Mouse (Mus musculus) embryonic facial prominence, embryonic 15.5 days (tissue): ENCODE data around the gene Adcy4. TPM values are rescaled to one million over a fixed set of nuclear protein-coding genes. Genes with fewer than 3 reads are reported as not detected.

ENCODE experiments used
- ATAC-seq: fragments of 200-750 bp; cut with Nextera tagmentation; 2 replicates; pipeline ENCODE4 v1.8.0; 2017; ENCODE audit warnings: low read depth, moderate TSS enrichment; ENCODE audit not compliant: insufficient number of reproducible peaks, low FRiP score, low TSS enrichment
- H3K27ac ChIP-seq: fragments of 300-500 bp; sonication (generic); replicated peaks from 2 replicates; pipeline ENCODE4 v1.5.1; 2015; ENCODE audit warnings: mild to moderate bottlenecking, inconsistent platforms
- H3K27me3 ChIP-seq: fragments of 300-500 bp; sonication (generic); 2 replicates; pipeline ENCODE4 v1.6.1; 2015; ENCODE audit warnings: inconsistent platforms
- H3K36me3 ChIP-seq: fragments of 300-500 bp; sonication (generic); 2 replicates; pipeline ENCODE4 v1.6.1; 2015; ENCODE audit warnings: mild to moderate bottlenecking, inconsistent platforms
- H3K4me1 ChIP-seq: fragments of 300-500 bp; sonication (generic); 2 replicates; pipeline ENCODE4 v1.6.1; 2015; ENCODE audit warnings: inconsistent platforms
- H3K4me2 ChIP-seq: fragments of 300-500 bp; sonication (generic); replicated peaks from 2 replicates; pipeline ENCODE4 v1.6.1; 2015; ENCODE audit warnings: mild to moderate bottlenecking, inconsistent platforms
- H3K4me3 ChIP-seq: fragments of 300-500 bp; sonication (generic); replicated peaks from 2 replicates; pipeline ENCODE4 v1.5.1; 2015; ENCODE audit warnings: mild to moderate bottlenecking, inconsistent platforms
- H3K9ac ChIP-seq: fragments of 300-500 bp; sonication (generic); 2 replicates; pipeline ENCODE4 v1.6.1; 2015; ENCODE audit warnings: inconsistent platforms
- H3K9me3 ChIP-seq: fragments of 300-500 bp; sonication (generic); replicated peaks from 2 replicates; pipeline ENCODE4 v1.6.1; 2016; ENCODE audit warnings: inconsistent platforms
- WGBS: fragments of 180-500 bp; shearing (Covaris S2); methylation state at CpG from one replicate; pipeline ENCODE4 v1.1.7; 2015; 5-methylcytosine and 5-hydroxymethylcytosine counted together
- polyA plus RNA-seq: library from polyadenylated mRNA; unstranded; fragments of >200 nt; fragmentation: Nextera tagmentation; extraction: Ambion mirVana; gene quantifications from 2 replicates; pipeline ENCODE4 v1.2.1, GENCODE M21; 2015

The Adcy4 gene
- polyA plus RNA-seq, 1 experiment from 2014 or later: 22.2 TPM

DNA sequence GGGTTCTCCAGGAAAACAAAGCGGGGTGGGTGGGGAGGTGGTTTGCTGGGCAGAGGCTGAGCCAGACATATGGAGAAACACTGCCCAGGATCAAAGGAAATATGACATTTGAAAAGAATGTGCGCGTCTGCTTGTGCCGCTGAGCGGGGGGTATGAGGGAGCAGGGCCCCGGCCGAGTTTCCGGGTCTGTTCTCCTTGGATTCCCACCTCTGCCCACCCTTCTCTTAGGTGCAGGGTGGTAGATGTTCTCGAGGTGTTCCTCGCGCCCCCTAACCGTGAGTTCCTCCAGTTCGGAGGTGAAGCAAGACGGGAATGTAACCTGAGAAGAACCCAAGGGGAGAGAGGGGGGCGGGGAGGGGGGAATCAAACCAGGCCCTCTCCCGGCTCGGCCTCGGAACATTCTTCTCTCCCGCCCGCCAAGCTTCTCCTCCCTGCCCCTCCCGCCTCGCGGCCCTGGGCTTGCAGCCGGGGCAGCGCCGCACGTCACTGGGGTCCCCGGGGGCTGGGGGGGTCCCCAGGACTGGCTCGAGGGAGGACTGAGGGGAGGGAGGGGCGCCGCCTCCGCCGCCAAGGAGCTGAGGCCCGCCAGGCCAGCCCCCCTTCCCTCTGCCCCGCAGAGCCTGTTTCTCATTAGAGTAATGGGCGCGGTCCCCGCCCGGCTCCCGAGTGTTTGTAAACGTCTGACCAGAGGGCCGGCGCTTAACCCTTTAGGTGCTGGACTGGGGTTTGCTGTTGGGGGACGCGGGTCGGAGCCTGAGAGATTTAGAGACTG, 39.3 kb upstream of the Adcy4 start, which contains the start of gene Nfatc4:
Nfatc4 (plus strand) TSS at position 154 of the 772 bp plus-strand sequence.
- Histone ChIP-seq H3K27ac (peak within 1 kb of the TSS; percentile 100), H3K9me3 (no peaks in the 10 kb centered on the region), H3K4me1 (peaks cover 36% of the 10 kb centered on the region), H3K36me3 (peaks cover 2% of the 10 kb centered on the region), H3K9ac (peak within 1 kb of the TSS; percentile 44), H3K27me3 (no peaks in the 10 kb centered on the region), H3K4me2 (peak within 1 kb of the TSS; percentile 76), H3K4me3 (peak within 1 kb of the TSS; percentile 77)
- peak; percentile 85 for ATAC-seq
- WGBS: 0% methylated on average over 45 of the region's 46 CpGs

DNA sequence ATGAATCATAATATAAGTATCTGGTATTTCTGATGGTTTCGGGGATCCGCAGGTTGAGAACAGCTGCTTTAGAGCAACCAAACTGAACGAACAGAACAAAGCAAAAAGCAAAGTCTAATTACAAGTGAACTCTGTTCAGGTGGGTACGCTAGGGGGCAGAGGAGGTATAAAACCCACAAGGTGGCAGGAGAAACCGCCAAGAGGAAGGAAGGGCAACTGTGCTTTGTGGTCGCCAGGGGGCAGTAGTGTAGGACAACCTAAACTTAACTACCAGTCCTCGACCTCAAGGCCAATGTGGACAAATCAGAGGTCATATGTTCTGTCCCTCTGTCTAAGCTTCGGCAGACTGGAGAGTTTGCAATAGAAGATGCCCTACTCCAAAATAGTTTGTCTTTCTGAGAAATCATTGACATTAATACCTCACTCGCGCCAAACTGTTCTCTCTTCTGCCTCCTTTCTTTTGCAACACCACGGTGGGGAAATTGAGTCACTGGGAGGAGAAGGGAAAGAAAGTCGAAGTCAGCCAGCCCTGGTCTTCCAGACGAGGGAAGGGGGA, 38.6 kb upstream of the Adcy4 start:
- peaks cover 29% of the 10 kb centered on the region for H3K4me1 ChIP-seq
- H3K27ac ChIP-seq: peak overlapping the region; percentile 100
- H3K9me3 ChIP-seq: no peaks in the 10 kb centered on the region
- no peak for ATAC-seq
- H3K27me3 ChIP-seq: no peaks in the 10 kb centered on the region
- peak overlapping the region; percentile 77 for H3K4me3 ChIP-seq
- H3K36me3 ChIP-seq: no peaks in the 10 kb centered on the region
- peak overlapping the region; percentile 44; the same call in 1 of the 2 replicates for H3K9ac ChIP-seq
- WGBS: 2% methylated on average over 13 of the region's 13 CpGs
- peak overlapping the region; percentile 76 for H3K4me2 ChIP-seq

DNA sequence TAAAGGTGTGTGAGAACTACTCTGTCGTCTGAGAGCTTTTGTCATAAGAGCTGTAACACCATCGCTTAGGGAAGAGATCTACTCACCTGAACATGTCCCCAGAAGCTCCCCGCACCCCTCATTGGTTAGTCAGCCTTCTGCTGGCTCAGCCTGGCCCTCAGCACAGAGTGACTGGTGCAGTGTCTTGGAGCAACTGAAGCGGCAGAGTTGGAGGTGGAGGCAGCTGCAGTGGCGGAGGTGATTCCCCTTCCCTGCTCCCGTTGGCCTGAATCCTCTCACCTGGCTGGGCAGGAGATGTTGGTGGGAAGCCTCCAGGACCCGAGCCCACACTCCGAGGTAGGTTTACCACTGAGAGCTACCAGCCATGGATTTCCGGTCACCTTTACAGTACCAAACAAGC, 36.7 kb upstream of the Adcy4 start:
- no peaks in the 10 kb centered on the region for H3K27me3 ChIP-seq
- no peak overlapping the region for H3K4me2 ChIP-seq
- ATAC-seq: no peak
- H3K36me3 ChIP-seq: no peaks in the 10 kb centered on the region
- WGBS: 78% methylated on average over 9 of the region's 9 CpGs
- H3K9me3 ChIP-seq: no peaks in the 10 kb centered on the region
- no peak overlapping the region for H3K9ac ChIP-seq
- no peak overlapping the region for H3K27ac ChIP-seq
- peaks cover 16% of the 10 kb centered on the region for H3K4me1 ChIP-seq
- H3K4me3 ChIP-seq: no peak overlapping the region

DNA sequence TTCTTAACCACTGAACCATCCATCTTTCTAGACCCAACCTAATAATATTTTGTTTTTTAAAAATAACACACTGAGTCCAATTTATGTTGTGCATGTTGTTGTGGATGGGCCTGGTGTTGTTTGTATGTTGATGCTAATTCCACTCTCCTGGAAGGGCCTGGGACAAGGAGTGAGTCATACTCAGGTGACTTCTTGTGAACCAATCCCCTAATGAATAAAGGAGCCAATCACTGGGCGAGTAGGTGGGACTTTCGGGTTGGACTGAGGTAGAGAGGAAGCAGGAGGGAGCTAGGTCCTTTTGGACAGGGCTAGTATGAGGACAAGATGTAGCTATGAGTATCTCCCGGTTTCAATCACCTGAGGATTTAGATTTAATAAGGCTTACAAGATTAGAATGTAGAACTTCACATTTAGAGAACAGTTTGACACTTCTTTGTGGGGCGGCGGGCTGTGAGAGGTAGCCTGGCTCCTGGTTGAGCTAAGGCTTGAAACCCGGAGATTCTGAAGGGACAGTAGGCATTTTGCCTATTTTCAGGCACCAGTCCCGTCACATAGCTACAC, 36.0 kb upstream of the Adcy4 start:
- Histone ChIP-seq H3K27me3 (no peaks in the 10 kb centered on the region), H3K27ac (no peak overlapping the region), H3K9ac (no peak overlapping the region), H3K4me2 (no peak overlapping the region), H3K4me1 (peaks cover 15% of the 10 kb centered on the region), H3K36me3 (no peaks in the 10 kb centered on the region), H3K4me3 (no peak overlapping the region), H3K9me3 (no peaks in the 10 kb centered on the region)
- ATAC-seq: no peak
- WGBS: 77% methylated on average over 7 of the region's 7 CpGs

DNA sequence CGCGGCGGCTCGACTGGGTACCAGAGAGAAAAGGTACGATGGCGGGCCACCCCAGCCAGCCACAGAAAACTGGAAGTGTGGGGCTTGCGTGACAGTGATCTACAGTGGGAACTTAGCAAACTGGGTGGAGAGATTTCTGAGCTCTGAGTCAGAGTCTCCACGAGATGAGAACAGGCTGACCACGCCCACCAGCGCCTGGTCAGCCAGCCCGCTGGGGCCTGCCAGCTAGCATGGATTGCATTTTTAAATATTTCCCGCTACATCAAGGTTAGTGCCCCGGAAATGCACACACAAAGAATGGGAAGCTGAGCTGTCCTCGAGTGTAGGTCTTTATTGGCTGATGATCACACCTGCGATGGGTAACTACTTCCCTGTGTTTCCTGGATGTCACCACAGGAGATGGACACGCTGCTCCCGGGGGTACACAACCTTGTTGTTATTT, 31.4 kb upstream of the Adcy4 start:
- Histone ChIP-seq H3K4me2 (peak overlapping the region; percentile 63), H3K9ac (0 out of 2 replicates have a peak overlapping the region, but pooled peaks have one; percentile 9), H3K27me3 (no peaks in the 10 kb centered on the region), H3K4me3 (peak overlapping the region; percentile 43), H3K27ac (no peak overlapping the region), H3K4me1 (peaks cover 9% of the 10 kb centered on the region), H3K36me3 (no peaks in the 10 kb centered on the region), H3K9me3 (no peaks in the 10 kb centered on the region)
- WGBS: 21% methylated on average over 17 of the region's 17 CpGs
- ATAC-seq: no peak

DNA sequence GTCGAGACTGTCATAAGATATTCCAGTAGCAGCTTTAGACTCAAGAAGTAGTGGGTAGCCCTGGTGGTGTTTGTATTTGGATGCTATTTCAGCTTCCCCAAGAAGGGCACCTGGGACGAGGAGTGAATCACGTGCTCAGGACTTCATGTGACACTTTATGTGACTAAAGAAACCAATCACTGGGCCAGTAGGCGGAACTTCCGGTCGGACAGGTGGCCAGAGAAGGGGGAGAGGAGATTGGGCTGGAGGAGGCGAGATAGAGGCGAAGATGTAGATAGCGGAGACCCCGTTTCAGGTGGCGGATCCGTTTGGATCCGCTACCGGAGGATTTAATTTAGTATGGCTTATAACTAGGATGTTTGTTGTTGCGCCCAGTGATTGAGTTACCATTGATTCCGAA, 31.0 kb upstream of the Adcy4 start:
- Histone ChIP-seq H3K27me3 (no peaks in the 10 kb centered on the region), H3K4me1 (peaks cover 9% of the 10 kb centered on the region), H3K9me3 (no peaks in the 10 kb centered on the region), H3K9ac (0 out of 2 replicates have a peak overlapping the region, but pooled peaks have one; percentile 9), H3K4me3 (peak overlapping the region; percentile 43), H3K4me2 (peak overlapping the region; percentile 63), H3K27ac (no peak overlapping the region), H3K36me3 (no peaks in the 10 kb centered on the region)
- no peak for ATAC-seq
- 17% methylated on average over 16 of the region's 16 CpGs for WGBS

DNA sequence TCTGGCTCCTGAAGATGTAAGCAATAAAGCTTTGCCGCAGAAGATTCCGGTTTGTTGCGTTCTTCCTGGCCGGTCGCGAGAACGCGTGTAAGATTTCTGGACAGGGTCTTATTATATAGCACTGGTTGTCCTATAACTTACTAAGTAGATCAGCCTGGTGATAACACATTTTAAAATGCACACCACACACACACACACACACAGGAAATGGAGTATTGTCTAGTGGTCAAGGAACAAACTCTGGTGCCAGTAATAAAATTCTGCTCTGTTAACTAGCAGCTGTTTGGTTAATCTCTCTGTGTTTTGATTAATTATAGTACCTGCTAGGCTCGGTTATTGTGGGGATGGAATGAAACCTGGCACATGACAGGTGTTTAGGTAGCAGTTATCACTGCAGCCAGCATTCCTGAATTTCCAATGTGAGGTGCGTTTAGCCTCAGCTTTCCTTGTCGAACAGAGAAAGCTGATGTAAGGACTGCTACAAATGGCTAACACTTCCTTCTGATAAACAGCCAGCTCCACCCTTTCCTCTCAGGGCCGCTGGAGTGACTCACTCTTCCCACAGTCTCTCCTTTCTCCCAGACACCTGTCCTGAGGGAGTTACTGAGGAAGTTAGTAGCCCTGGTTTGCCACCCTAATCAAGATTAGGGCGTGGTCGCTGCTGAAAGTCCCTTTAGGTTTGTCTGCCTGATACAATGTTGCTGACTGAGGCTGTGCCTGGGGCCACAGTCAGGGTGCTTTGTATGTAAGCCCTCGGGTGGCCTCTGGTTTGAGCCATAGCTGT, 11.7 kb upstream of the Adcy4 start:
- no peak for ATAC-seq
- WGBS: 78% methylated on average over 15 of the region's 15 CpGs
- H3K9ac ChIP-seq: no peak overlapping the region
- H3K4me1 ChIP-seq: no peaks in the 10 kb centered on the region
- no peaks in the 10 kb centered on the region for H3K9me3 ChIP-seq
- H3K27me3 ChIP-seq: no peaks in the 10 kb centered on the region
- H3K4me3 ChIP-seq: no peak overlapping the region
- H3K36me3 ChIP-seq: no peaks in the 10 kb centered on the region
- H3K27ac ChIP-seq: no peak overlapping the region
- no peak overlapping the region for H3K4me2 ChIP-seq

DNA sequence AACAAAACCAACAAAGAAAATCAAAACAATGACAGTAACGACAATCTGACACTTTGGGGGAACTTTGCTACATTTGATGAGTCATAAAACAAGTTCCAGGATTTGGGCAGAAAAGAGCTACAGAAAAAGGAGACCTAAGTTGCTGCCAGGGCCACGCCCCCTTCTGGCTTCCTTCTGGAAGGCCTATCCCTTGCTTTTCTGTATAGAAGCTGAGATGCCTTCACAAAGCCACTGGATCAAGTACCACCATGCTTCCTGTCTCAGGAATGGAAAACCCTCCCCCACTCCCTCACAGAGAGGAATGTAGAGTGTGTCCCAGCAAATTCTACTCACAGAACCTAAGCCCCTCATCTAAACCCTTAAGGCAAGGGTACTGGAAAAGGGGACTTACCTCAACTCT, 10.1 kb upstream of the Adcy4 start:
- Histone ChIP-seq H3K4me3 (no peak overlapping the region), H3K36me3 (no peaks in the 10 kb centered on the region), H3K27me3 (no peaks in the 10 kb centered on the region), H3K27ac (no peak overlapping the region), H3K9me3 (no peaks in the 10 kb centered on the region), H3K4me1 (no peaks in the 10 kb centered on the region), H3K9ac (no peak overlapping the region), H3K4me2 (no peak overlapping the region)
- 56% methylated on average over 2 of the region's 2 CpGs for WGBS
- no peak for ATAC-seq

DNA sequence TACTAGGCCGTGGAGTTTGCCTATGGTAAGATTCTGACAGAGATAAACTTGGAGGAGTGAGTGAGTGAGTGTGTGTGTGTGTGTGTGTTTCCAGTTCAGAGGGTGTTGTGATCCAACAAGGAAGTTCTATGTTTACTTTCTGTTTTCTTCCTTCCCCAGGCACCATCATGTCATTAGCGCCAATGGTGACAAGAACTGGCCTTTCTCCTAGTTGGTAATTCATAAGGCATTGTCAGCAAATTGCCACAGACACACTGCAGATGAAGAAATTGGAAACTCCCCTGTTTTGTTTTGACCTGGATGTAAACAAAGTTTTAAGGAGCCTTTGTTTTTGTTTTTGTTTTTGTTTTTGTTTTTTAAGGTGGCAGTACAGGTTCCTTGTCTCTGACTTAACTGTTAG, 9.6 kb upstream of the Adcy4 start:
- H3K27me3 ChIP-seq: no peaks in the 10 kb centered on the region
- no peak overlapping the region for H3K4me2 ChIP-seq
- WGBS: 47% methylated on average over 2 of the region's 2 CpGs
- no peak for ATAC-seq
- peaks cover 2% of the 10 kb centered on the region for H3K4me1 ChIP-seq
- no peaks in the 10 kb centered on the region for H3K36me3 ChIP-seq
- no peak overlapping the region for H3K4me3 ChIP-seq
- no peak overlapping the region for H3K9ac ChIP-seq
- H3K27ac ChIP-seq: no peak overlapping the region
- H3K9me3 ChIP-seq: no peaks in the 10 kb centered on the region

DNA sequence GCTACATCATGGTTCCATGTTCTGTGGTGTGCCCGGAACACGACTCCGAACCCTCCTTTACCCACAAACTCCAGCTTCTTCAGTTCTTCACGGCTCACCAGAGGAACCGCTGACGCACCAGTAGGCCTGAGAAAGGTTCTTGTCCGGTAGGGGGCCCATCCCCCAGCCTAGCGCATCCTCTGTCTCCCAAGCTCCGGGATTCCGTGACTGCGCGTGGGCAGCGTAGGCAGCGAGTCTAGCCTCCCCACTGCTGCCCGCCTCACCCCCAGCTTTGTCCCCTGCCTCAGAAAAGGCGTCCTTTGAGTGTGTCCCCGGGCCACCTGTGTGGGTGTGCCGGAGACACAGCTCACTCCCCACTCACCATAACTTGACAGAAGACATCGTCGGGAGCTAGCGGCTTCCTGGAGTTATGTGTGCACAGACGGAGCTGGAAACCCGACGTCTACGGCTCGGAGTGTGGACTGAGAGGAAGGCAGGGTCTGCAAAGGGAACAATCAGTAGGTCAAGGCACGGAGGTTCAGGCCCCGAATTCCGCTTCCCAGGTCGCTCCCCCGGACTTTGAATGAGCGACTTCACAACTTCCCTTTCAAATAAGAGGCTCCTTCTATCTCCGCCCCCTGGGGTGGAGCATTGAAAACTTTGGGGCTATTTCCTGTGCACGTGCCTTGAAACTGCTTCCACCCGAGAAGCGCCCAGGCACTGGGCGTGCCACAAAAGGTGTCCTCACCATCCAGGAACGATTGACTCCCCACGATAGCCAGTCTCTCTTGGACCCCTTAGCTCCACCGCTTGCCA, 4.6 kb upstream of the Adcy4 start, which contains the start of gene Ripk3:
Ripk3 (minus strand) TSS at position 610 of the 795 bp plus-strand sequence.
- peak within 1 kb of the TSS; percentile 80 for H3K4me2 ChIP-seq
- H3K36me3 ChIP-seq: no peaks in the 10 kb centered on the region
- H3K9me3 ChIP-seq: no peaks in the 10 kb centered on the region
- no peak within 1 kb of the TSS for H3K27ac ChIP-seq
- H3K4me1 ChIP-seq: peaks cover 18% of the 10 kb centered on the region
- H3K9ac ChIP-seq: peak within 1 kb of the TSS; percentile 34; the same call in 1 of the 2 replicates
- 5% methylated on average over 40 of the region's 40 CpGs for WGBS
- peak within 1 kb of the TSS; percentile 49 for H3K4me3 ChIP-seq
- peaks cover 17% of the 10 kb centered on the region for H3K27me3 ChIP-seq
- no peak for ATAC-seq
